Mouse (Mus musculus) MEL (cell line): ENCODE measurements at regions not wholly inside any gene's neighbourhood (a gene's known extent, or its start where the extent isn't known, plus 50 kb on each side); places are given as distances from the start of the nearest gene placed in this dataset.

ENCODE experiments used
- CTCF ChIP-seq, 3 experiments: IDR thresholded peaks in 2 of 3; conservative IDR thresholded peaks in 1 of 3; 2 replicates each; pipeline ENCODE4 v1.5.1; 2011 to 2012; ENCODE audit warnings: low read length in 3 of 3, low read depth in 2 of 3, mild to moderate bottlenecking in 2 of 3, improper control_type of control experiment in 1 of 3, inconsistent platforms in 1 of 3, mixed read lengths in 1 of 3, moderate library complexity in 1 of 3; ENCODE audit not compliant: control insufficient read depth in 1 of 3, insufficient read depth in 1 of 3, poor library complexity in 1 of 3, severe bottlenecking in 1 of 3
- EP300 ChIP-seq, 2 experiments: IDR thresholded peaks; 2 replicates each; pipeline ENCODE4 v1.6.1; 2011; ENCODE audit warnings: improper control_type of control experiment in 2 of 2, low read length in 2 of 2, low read depth in 1 of 2, mild to moderate bottlenecking in 1 of 2
- POLR2A ChIP-seq, 2 experiments: IDR thresholded peaks; 2 replicates each; pipeline ENCODE4 v1.6.1; 2011 to 2012; ENCODE audit warnings: low read length in 2 of 2, mild to moderate bottlenecking in 2 of 2, control low read depth in 1 of 2, improper control_type of control experiment in 1 of 2, low read depth in 1 of 2, moderate library complexity in 1 of 2; ENCODE audit not compliant: control insufficient read depth in 1 of 2, insufficient read depth in 1 of 2, poor library complexity in 1 of 2
- POLR2AphosphoS2 ChIP-seq: IDR thresholded peaks from 2 replicates; pipeline ENCODE4 v1.6.1; 2011; ENCODE audit warnings: low read length, improper control_type of control experiment
- POLR2AphosphoS5 ChIP-seq: IDR thresholded peaks from 2 replicates; pipeline ENCODE4 v1.6.1; 2012; ENCODE audit warnings: low read depth, borderline replicate concordance, mild to moderate bottlenecking, inconsistent platforms, low read length, moderate library complexity, mixed read lengths
- SMC3 ChIP-seq: IDR thresholded peaks from 2 replicates; pipeline ENCODE4 v1.6.1; 2011; ENCODE audit warnings: low read depth, low read length, improper control_type of control experiment
- USF1 ChIP-seq: IDR thresholded peaks from 2 replicates; pipeline ENCODE4 v1.6.1; 2014; ENCODE audit warnings: low read depth, mild to moderate bottlenecking, inconsistent platforms, low read length, improper control_type of control experiment, moderate library complexity

GRCm38 (mm10) chr12:71450128-71450527 lies 140.4 kb downstream of the Dact1 start:
- no peak for TF ChIP-seq USF1
- no peak for TF ChIP-seq CTCF (IDR thresholded peaks at IDR 0.05 in 2 of 3, conservative IDR thresholded peaks at IDR 0.05 in 1 of 3; ENCODE audit: control insufficient read depth in 1 of 3, insufficient read depth in 1 of 3, low read depth in 2 of 3, low read length in 3 of 3, poor library complexity in 1 of 3, severe bottlenecking in 1 of 3)
- TF ChIP-seq POLR2AphosphoS5 = no peak
- no peak for TF ChIP-seq POLR2A (IDR thresholded peaks at IDR 0.05; ENCODE audit: control insufficient read depth in 1 of 2, insufficient read depth in 1 of 2, low read depth in 1 of 2, low read length in 2 of 2, poor library complexity in 1 of 2)
- TF ChIP-seq SMC3 = no peak
- TF ChIP-seq POLR2AphosphoS2 = no peak
- no peak for TF ChIP-seq EP300 (IDR thresholded peaks at IDR 0.05; ENCODE audit: low read depth in 1 of 2, low read length in 2 of 2)
